Mouse (Mus musculus): Measurements from ENCODE around the gene Pdlim3.

DNA sequence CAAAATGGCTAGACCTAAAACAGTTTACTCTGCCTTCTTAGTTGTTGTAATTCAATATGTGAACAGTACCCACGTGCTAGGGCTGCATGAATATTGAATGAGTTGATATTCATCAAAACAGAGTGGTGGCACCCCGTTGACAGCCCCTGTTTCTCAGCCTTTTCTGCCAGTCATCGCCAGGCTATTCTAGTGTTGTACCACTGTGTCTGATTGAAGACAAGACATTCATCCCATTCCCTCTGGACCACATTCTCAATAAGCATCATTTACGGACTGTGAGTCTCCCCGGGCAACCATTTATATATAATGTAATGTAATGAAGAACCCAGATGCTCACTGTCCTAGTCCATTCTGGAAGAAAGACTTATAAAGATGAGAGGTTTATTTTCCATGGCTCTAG is 42.0 kb upstream of the Pdlim3 start:
- TF ChIP-seq JUND (IDR thresholded peaks at IDR 0.05; ENCODE audit: low read depth, low read length), result no peak
- no peak for TF ChIP-seq POLR2A (IDR thresholded peaks at IDR 0.05; ENCODE audit: control insufficient read depth in 1 of 2, insufficient read depth in 1 of 2, low read depth in 1 of 2, low read length in 2 of 2, poor library complexity in 1 of 2)
- TF ChIP-seq E2F4 (IDR thresholded peaks at IDR 0.05; ENCODE audit: borderline replicate concordance, low read depth, low read length), result no peak
- TF ChIP-seq GATA1 (IDR thresholded peaks at IDR 0.05; ENCODE audit: low read depth, low read length), result no peak
- TF ChIP-seq USF1 (IDR thresholded peaks at IDR 0.05; ENCODE audit: low read depth, low read length), result no peak
- TF ChIP-seq ZC3H11A (IDR thresholded peaks at IDR 0.05; ENCODE audit: low read depth, low read length), result no peak
- no peak for TF ChIP-seq POLR2AphosphoS5 (IDR thresholded peaks at IDR 0.05; ENCODE audit: borderline replicate concordance, low read depth, low read length)
- no peak for TF ChIP-seq TAL1 (IDR thresholded peaks at IDR 0.05; ENCODE audit: low read length)
- no peak for TF ChIP-seq SIN3A (IDR thresholded peaks at IDR 0.05; ENCODE audit: low read length)
- no peak for TF ChIP-seq CTCF (IDR thresholded peaks at IDR 0.05 in 2 of 3, conservative IDR thresholded peaks at IDR 0.05 in 1 of 3; ENCODE audit: control insufficient read depth in 1 of 3, insufficient read depth in 1 of 3, low read depth in 2 of 3, low read length in 3 of 3, poor library complexity in 1 of 3, severe bottlenecking in 1 of 3)

All from MEL (cell line).